Mouse (Mus musculus) cortical plate, adult 2 months (tissue): Measurements from ENCODE around the gene Plppr3.

ENCODE experiments used
- CTCF ChIP-seq: fragments of 200-500 bp; IDR thresholded peaks from 2 replicates; pipeline ENCODE4 v1.5.1; 2011; ENCODE audit warnings: mild to moderate bottlenecking, control low read depth, low read length; ENCODE audit not compliant: insufficient read depth; ENCODE audit errors: extremely low read depth
- POLR2A ChIP-seq: fragments of 200-500 bp; IDR thresholded peaks from 2 replicates; pipeline ENCODE4 v1.6.1; 2011; ENCODE audit warnings: mild to moderate bottlenecking, low read length, control low read depth; ENCODE audit not compliant: insufficient read depth; ENCODE audit errors: extremely low read depth

DNA sequence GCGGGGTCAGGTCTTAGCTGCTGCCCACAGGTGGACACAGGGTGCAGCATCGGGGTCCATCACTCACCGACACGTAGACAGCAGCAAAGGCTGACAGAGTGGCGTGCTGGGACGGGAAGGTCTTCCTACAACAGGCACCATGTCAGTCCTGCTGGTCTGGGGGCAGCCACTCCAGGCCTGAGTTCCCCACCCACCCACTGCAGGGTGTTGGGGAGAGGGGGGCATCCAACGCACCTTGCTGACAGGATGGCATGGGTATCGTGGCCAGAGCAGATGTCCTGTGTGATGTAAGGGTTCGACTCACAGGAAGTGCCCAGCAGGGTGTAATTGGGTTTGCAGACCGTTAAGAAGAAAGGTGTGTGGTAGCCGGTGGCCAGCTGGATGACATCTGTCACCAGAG, 7.8 kb downstream of the Plppr3 start:
- TF ChIP-seq CTCF, result no peak
- no peak for TF ChIP-seq POLR2A
